Mouse (Mus musculus): Measurements from ENCODE around the gene Mylk. TPM values are rescaled to one million over a fixed set of nuclear protein-coding genes. Genes with fewer than 3 reads are reported as not detected.

Mylk gene
- polyA plus RNA-seq, 1 experiment, result 12.4 TPM

DNA sequence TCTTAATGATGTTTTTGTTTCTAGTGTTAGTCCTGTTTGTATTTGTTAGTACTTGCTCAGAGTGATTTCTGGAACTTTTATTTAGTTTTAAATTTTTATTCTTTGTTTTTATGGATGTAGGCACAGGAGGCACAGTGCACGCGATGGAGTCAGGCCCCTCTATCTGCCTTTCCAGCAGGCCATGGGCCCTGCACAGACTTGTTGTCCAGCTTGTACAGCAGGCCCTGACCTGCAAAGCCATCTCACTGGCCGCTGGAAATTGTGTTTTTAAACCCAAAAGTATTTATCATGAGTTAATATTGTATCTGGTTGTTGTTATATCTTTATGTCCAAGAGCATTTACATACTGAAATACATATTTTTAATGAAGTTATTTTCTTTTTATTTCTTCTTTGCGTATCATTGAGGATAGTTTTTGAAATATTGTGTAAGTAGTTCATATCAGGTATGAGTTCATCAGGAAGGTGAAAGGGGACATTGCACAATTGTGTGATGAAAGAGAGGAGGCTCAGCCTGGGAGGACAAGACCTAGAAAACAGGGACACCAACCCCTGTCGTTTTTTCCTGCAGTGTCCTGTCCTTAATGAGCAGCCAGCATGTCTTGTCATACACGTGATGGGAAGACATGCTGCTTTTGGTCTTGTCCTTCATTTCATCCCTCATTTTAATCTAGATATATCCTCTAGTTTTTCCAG is 301.2 kb downstream of the Mylk start:
- DNase-seq (ENCODE audit: extremely low spot score in 1 of 2, low spot score in 1 of 2), result no peak

DNA sequence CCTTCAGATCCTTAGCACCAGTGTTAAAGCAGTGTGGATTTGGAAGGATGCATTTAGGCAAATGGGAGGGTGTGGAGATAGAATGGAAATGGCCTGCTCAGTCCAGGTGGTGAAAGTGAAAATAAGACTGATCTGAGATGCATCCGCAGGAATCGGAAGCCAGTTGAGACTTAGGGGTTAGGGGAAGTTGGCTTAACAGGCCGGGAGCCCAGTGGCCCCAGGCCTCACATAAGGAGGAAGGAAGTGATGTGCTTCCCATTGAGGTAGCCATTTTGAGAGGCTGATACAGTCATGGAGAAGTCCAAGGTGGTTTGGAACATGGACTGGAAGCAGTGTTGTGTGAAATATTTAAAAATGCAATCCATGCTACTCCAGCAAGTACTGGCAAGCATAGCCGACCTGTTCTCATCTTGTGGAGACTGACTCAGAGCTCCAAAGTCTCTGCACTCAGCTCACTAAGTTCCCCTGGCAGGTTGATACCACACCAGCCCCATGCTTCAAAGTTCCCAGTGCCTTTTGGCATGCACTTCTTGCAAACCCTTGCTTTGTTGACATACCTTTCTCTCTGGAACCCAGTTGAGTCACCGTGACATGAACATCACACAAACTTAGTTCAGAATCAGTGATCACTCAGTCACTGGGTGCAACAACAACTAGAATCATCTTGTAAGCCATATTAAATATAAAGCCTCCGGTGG is 302.4 kb downstream of the Mylk start:
- no peak for DNase-seq (ENCODE audit: extremely low spot score in 1 of 2, low spot score in 1 of 2)

DNA sequence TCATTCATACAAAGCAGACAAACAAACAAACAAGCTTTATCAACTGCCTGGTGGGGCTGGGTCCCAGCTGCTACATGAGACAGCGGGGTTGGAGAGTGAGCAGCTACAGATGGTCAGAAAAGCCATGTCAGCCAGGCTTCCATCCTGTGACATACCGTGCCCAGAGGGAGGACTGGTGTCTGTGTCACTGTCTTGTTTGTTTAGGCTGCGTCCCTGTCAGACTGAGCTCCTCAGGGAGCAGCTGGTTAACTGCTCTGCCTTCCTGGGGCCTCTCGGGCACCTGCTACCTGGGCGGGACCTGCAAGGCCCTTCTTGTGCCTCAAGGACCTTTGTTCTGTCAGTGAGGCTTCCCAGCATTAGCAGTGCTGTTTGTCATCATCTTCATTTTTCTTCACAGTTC is 306.1 kb downstream of the Mylk start:
- no peak for DNase-seq (ENCODE audit: extremely low spot score in 1 of 2, low spot score in 1 of 2)

Other genes starting within 250 kb of the Mylk start
- gene Kalrn, start 171.7 kb upstream of the Mylk start, polyA plus RNA-seq (2012; rRNA removed), result 177 and 178 TPM in 2 replicates
- 0.15 TPM in 1 of 2 replicates, not detected in the other for gene Ropn1, start 95.3 kb upstream of the Mylk start, polyA plus RNA-seq (2012; rRNA removed)
- 2.8 TPM in 2 replicates for gene Ccdc14, start 54.6 kb upstream of the Mylk start, polyA plus RNA-seq (2012; rRNA removed)